Mouse (Mus musculus) NIH3T3 (cell line): ENCODE data around the gene Atf6.

Source experiments
- DNase-seq: peaks from one replicate; pipeline ENCODE4 v3.0.0-alpha.2; 2012; ENCODE audit warnings: low read depth

Gene Atf6

GRCm38 (mm10) chr1:170704911-170705594, 162.5 kb downstream of the Atf6 start:
- no peak for DNase-seq

- DNase-seq: no peak
These were observed 163.5 kb downstream of the Atf6 start for GRCm38 (mm10) chr1:170704103-170704502.

DNA sequence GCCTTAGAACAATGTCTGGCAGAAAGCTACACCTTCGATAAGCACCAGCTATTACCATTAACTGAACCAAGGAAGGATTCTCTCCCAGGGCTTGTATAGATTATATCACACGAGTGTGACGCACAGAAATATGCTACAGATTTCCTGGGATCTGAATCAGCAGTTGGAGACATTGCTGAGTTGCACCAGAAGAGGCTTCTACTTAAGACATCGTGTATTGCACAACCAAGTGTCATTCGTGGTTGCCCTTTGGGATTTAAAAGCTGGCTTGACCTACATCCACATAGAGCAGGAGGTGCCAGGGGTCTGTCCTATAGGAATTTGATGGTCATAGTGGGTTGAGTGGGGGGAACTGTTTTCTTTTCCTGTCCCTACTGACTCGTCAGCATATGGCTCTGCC, 164.6 kb downstream of the Atf6 start:
- peak; percentile 75 for DNase-seq

- DNase-seq: no peak
These were observed 165.3 kb downstream of the Atf6 start for GRCm38 (mm10) chr1:170702263-170702662.

- peak; percentile 50 for DNase-seq
These were observed 166.0 kb downstream of the Atf6 start for GRCm38 (mm10) chr1:170701582-170701981.

GRCm38 (mm10) chr1:170701178-170701577, 166.4 kb downstream of the Atf6 start:
- peak; percentile 69 for DNase-seq

DNA sequence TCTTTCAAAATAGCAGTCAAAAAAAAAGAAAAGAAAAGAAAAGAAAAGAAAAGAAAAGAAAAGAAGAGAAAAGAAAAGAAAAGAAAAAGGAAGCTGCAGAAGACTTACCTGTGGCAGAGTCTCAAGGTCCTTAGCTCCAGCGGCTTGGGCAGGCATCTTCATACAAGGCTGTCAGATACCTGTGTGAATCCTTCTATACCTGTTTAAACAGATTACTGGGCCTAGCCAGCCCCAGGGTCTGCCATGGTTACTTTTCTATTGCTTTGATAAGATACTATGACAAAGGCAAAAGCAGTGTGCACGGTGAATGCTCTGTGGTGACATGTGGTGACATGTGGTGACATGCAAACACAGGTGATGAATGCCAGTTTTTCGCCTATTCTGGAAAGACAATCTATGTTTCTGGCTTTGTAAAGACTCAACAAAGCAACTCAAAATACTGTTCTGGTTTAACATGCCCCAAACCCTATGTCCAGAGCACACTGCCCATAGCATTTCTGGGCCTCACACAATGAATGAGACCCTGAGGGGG, 167.0 kb downstream of the Atf6 start:
- DNase-seq: no peak

- DNase-seq: peak; percentile 73
These were observed 168.0 kb downstream of the Atf6 start for GRCm38 (mm10) chr1:170699553-170699952.

DNA sequence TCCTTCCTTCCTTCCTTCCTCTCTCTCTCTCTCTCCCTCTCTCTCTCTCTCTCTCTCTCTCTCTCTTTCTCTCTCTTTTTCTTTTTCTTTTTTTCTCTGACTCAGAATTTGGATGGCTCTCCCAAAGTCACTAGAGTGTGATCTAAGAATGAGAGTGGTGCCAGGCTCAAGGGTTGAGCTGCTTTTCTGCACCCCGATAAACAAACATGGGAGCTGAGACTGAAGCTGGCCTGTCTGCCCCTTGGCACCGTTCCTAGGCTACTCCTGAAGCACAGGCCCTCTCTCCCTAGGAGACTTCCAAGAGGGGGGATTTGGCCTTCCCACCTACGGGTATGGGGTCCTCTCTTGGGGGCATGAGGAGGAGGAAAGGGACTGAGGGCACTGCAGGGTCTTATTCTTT, 168.8 kb downstream of the Atf6 start:
- DNase-seq: no peak

DNA sequence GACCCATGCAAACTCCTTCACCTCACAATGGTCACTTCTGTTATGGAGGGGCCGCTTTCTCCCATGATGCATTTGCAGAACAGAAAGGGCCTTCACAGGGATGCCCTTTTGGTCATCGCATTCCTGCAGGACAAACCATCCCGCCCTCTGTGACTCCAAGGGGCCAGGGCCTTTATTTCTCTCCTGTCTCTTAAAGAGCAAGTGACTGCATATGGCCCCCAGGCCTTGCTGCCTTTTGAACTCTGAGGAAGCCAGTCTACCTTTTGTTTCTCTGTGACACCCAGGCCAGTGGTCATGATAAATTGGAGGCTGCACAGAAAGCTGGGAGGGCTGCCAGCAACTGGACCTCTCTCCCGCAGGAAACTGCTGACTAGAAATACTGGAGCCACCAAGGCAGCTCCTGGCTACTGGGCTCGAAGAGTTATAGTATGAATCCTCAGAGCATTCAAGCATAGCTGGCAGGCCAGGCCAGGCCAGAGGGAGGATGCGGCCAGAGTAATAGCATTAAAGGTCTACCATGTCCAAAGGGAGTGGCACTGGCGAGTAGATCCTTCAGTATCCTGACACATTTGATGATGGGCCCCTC, 169.7 kb downstream of the Atf6 start:
- no peak for DNase-seq

DNA sequence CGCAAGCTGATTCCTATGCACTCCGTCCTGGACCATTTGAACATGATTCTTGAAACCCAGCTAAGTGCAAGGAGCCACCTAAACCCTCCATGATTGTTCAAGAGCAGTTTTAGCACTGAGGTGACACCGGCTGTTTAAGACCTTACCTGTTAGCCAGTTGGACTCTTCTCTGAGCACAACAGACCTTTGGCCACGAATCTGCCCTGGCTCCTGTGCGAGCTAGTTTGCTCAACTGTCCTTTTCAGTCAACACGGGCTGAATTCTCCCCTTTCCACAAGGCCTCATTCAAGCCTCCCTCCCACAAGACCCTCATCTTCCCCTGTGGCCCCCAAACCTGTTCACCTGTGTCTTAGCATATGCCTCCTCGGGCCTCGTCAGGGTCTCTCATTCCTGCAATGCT, 170.6 kb downstream of the Atf6 start:
- DNase-seq: no peak

DNA sequence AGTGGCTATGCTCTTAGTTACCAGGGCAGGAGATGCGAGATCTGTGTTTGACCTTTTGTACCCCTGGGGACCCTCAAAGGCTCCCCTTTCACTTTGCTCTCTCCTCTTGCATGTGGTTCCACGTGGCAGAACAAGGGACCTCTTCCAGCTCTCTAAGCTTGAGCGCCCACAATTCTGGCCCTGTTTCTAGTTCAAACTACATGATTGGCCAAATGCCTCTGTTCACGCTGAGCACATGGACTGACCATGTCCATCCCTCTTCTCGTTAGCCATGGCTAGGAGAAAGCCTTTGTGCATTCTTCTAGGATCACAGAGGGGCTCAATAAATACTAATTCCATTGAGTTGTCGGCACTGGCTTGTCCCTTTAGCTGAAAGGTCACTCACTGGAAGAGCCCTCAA, 172.2 kb downstream of the Atf6 start:
- no peak for DNase-seq

GRCm38 (mm10) chr1:170694821-170695291, 172.7 kb downstream of the Atf6 start:
- no peak for DNase-seq

GRCm38 (mm10) chr1:170691301-170691700, 176.3 kb downstream of the Atf6 start:
- peak; percentile 77 for DNase-seq

DNA sequence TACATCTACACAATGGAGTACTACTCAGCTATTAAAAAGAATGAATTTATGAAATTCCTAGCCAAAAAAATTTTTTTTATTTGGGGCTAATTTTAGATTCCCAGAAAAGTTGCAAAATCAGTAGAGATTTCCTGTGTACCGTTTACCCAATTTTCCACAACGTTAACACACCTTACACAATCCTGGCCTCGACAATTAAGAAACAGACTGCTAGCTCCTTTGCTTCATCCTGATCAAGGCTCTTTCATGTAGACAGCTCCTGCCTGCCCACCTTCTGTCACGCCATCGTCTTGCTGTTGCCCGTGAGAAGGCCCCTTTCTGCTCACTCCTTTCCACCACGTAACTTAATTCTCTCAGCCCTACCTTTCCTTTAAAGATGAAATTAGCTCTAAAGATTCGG, 177.8 kb downstream of the Atf6 start:
- no peak for DNase-seq

DNA sequence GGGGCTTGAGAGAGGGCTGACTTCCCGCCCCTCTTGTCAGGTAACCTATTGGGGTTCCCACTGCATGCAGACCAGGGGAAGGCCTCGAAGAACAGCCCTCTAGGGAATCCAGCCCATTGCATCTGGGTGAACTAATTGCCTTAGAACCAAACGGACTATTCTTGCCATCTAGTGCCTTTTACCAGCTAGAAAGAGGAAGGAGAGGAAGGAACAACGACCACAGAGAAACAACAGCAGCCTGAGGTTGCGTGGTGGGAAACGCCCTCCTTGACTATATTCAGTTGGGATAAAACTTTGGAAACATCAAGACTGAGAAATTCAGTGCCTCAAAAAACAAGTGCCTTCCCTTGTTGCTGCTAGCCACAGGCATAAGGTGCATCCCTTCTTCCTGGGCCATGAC, 183.7 kb downstream of the Atf6 start:
- DNase-seq: no peak

DNA sequence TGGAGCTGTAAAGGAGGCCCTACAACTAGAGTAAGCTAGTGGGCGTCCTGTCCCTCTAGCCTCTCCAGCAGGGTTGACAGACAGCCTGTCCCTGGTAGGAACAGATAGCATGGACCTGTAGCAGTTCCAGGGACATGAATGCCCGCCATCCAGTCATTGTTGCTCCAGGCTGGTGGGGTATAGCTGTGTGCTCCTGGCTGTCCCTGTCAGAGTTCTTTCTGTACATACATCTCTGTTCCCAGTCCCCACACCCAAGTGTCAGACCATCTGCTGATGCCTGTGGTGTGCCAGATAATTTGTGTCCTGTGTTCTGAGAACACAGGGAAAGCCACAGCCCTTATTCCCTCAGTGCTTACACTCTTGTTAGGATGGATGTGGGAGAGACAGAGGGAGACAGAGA, 187.9 kb downstream of the Atf6 start:
- DNase-seq: no peak

GRCm38 (mm10) chr1:170678861-170679260, 188.7 kb downstream of the Atf6 start:
- no peak for DNase-seq

- DNase-seq: no peak
These were observed 189.9 kb downstream of the Atf6 start for GRCm38 (mm10) chr1:170677681-170678080.

DNA sequence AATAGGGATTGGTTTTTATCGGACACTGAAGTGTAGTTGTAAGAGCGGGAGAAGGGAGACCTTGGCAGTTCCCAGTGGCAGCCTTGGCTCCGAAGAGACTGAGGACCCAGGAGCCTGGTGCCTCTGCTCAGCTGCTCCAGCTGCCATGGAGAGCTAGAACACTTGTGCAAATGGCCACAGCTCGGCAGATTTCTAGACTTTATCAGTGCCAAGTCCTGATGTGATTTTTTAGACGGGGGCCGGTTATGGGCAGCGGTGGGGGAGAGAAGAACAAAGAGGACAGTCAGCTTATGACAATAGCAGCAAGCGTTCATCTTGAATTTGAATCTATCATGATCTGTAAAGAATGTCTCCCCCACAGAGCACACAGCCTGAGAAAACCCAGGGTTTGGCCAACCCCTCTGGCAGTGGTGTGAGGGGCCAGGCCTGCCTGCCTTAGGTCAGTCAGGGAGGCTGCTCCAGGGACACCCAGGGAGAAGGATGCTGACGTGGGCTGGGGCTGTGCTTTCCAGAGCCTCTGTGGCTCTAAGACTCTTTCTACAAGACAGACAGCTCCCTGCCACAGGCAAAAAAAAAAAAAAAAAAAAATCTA, 193.3 kb downstream of the Atf6 start:
- no peak for DNase-seq

DNA sequence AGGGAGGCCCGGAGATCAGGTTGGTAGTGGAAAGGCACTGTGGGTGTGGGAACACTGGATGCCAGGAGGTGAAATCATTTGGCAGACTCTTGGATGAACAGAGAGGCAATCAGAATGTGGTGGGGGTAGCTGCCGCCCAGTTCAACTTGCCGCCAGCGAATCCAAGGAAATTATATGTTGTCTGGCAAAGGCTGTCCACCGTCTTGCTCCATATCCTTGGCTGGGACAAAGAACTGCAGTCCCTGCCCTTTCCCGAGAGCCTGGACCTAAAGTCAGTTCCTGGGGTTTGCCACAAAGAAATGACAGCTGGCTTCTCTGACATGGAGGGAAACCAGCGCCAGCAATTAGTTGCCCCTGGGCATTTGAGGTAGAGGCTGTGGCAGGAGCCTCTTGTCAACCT, 202.4 kb downstream of the Atf6 start:
- peak; percentile 73 for DNase-seq

- peak; percentile 86 for DNase-seq
These were observed 202.9 kb downstream of the Atf6 start for GRCm38 (mm10) chr1:170664620-170665185.

DNA sequence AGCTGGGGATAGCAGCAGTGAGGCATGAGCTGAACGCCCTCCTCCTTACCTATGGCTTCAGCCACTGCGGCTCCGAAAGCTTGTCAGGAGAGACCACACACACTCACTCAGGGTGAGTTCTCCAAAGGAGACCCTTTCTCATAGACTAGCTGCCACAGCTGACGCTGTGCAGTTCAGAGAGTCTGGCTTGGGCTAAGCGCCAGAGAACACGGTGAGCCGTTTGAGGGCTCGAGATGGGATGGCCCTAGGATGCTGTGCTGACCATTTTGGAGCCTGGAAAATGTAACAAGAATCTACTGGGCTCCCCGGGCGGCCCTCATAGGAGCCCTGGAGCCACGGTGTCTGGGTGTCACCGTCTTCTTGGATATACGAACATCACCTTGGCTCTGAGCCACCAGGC, 208.3 kb downstream of the Atf6 start:
- DNase-seq: no peak
